Mouse (Mus musculus) MEL (cell line): ENCODE measurements around the gene Inpp5b. TPM values are rescaled to one million over a fixed set of nuclear protein-coding genes. Genes with fewer than 3 reads are reported as not detected.

Experiments
- DNase-seq: peaks from one replicate; pipeline ENCODE4 v3.0.0; 2011; ENCODE audit warnings: low read depth, low spot score
- H3K27ac ChIP-seq: 2 replicates; pipeline ENCODE4 v1.5.1; 2012; ENCODE audit warnings: low read depth, mild to moderate bottlenecking, control low read depth, low read length, moderate library complexity; ENCODE audit not compliant: control insufficient read depth
- H3K27me3 ChIP-seq, 2 experiments: fragments of 150-350 bp in 1 of 2; sonication (generic) in 1 of 2; 2 replicates each; pipeline ENCODE4 v1.6.1; 2012; ENCODE audit warnings: low read length in 2 of 2, mild to moderate bottlenecking in 2 of 2, improper control_type of control experiment in 1 of 2, moderate library complexity in 1 of 2; ENCODE audit not compliant: insufficient read depth in 2 of 2, control insufficient read depth in 1 of 2
- H3K36me3 ChIP-seq, 2 experiments: 2 replicates each; pipeline ENCODE4 v1.6.1; 2012 to 2014; ENCODE audit warnings: low read length in 2 of 2, improper control_type of control experiment in 1 of 2, inconsistent platforms in 1 of 2, mild to moderate bottlenecking in 1 of 2; ENCODE audit not compliant: insufficient read depth in 2 of 2, control insufficient read depth in 1 of 2
- H3K4me1 ChIP-seq, 2 experiments: fragments of 150-350 bp in 1 of 2; sonication (generic) in 1 of 2; 2 replicates each; pipeline ENCODE4 v1.6.1; 2012; ENCODE audit warnings: low read length in 2 of 2, improper control_type of control experiment in 1 of 2, mild to moderate bottlenecking in 1 of 2; ENCODE audit not compliant: insufficient read depth in 2 of 2, control insufficient read depth in 1 of 2
- H3K4me3 ChIP-seq, 2 experiments: fragments of 150-350 bp in 1 of 2; sonication (generic) in 1 of 2; 2 replicates each; pipeline ENCODE4 v1.5.1; 2012; ENCODE audit warnings: low read depth in 2 of 2, low read length in 2 of 2, mild to moderate bottlenecking in 2 of 2, moderate library complexity in 2 of 2, control low read depth in 1 of 2, improper control_type of control experiment in 1 of 2; ENCODE audit not compliant: control insufficient read depth in 1 of 2, insufficient read depth in 1 of 2
- H3K79me2 ChIP-seq: 2 replicates; pipeline ENCODE4 v1.6.1; 2012; ENCODE audit warnings: mild to moderate bottlenecking, low read length, moderate library complexity; ENCODE audit not compliant: control insufficient read depth, poor library complexity, insufficient read depth
- H3K9ac ChIP-seq: 2 replicates; pipeline ENCODE4 v1.6.1; 2012; ENCODE audit warnings: low read depth, mild to moderate bottlenecking, control low read depth, low read length, moderate library complexity; ENCODE audit not compliant: control insufficient read depth, poor library complexity, severe bottlenecking
- H3K9me3 ChIP-seq: fragments of 150-350 bp; sonication (generic); replicated peaks from 2 replicates; pipeline ENCODE4 v1.6.1; 2012; ENCODE audit warnings: mild to moderate bottlenecking, low read length, improper control_type of control experiment, moderate library complexity; ENCODE audit not compliant: insufficient read depth
- E2F4 ChIP-seq: IDR thresholded peaks from 2 replicates; pipeline ENCODE4 v1.6.1; 2011; ENCODE audit warnings: low read depth, low read length, improper control_type of control experiment, borderline replicate concordance
- ELF1 ChIP-seq: IDR thresholded peaks from 2 replicates; pipeline ENCODE4 v1.6.1; 2014; ENCODE audit warnings: low read depth, mild to moderate bottlenecking, inconsistent platforms, low read length, improper control_type of control experiment, moderate library complexity
- EP300 ChIP-seq, 2 experiments: IDR thresholded peaks; 2 replicates each; pipeline ENCODE4 v1.6.1; 2011; ENCODE audit warnings: improper control_type of control experiment in 2 of 2, low read length in 2 of 2, low read depth in 1 of 2, mild to moderate bottlenecking in 1 of 2
- ETS1 ChIP-seq: IDR thresholded peaks from 2 replicates; pipeline ENCODE4 v1.6.1; 2012; ENCODE audit warnings: low read depth, mild to moderate bottlenecking, inconsistent platforms, low read length, improper control_type of control experiment, moderate library complexity
- GABPA ChIP-seq: IDR thresholded peaks from 2 replicates; pipeline ENCODE4 v1.6.1; 2012; ENCODE audit warnings: low read depth, mild to moderate bottlenecking, inconsistent platforms, low read length, improper control_type of control experiment, moderate library complexity
- GATA1 ChIP-seq: IDR thresholded peaks from 2 replicates; pipeline ENCODE4 v1.6.1; 2011; ENCODE audit warnings: low read depth, low read length, improper control_type of control experiment
- HCFC1 ChIP-seq: IDR thresholded peaks from 2 replicates; pipeline ENCODE4 v1.6.1; 2012; ENCODE audit warnings: low read depth, mild to moderate bottlenecking, inconsistent platforms, low read length, improper control_type of control experiment, moderate library complexity
- MAFK ChIP-seq: IDR thresholded peaks from 2 replicates; pipeline ENCODE4 v1.6.1; 2011; ENCODE audit warnings: low read depth, mild to moderate bottlenecking, low read length, improper control_type of control experiment, borderline replicate concordance
- MAX ChIP-seq: IDR thresholded peaks from 2 replicates; pipeline ENCODE4 v1.6.1; 2011; ENCODE audit warnings: low read length, improper control_type of control experiment
- MAZ ChIP-seq: IDR thresholded peaks from 2 replicates; pipeline ENCODE4 v1.6.1; 2012; ENCODE audit warnings: low read depth, mild to moderate bottlenecking, inconsistent platforms, low read length, improper control_type of control experiment
- MXI1 ChIP-seq: IDR thresholded peaks from 2 replicates; pipeline ENCODE4 v1.6.1; 2011; ENCODE audit warnings: mild to moderate bottlenecking, low read depth, low read length, improper control_type of control experiment
- MYB ChIP-seq: IDR thresholded peaks from 2 replicates; pipeline ENCODE4 v1.6.1; 2011; ENCODE audit warnings: mild to moderate bottlenecking, low read depth, low read length, improper control_type of control experiment
- MYC ChIP-seq: IDR thresholded peaks from 2 replicates; pipeline ENCODE4 v1.6.1; 2011; ENCODE audit warnings: low read depth, mild to moderate bottlenecking, low read length, improper control_type of control experiment, moderate library complexity
- NELFE ChIP-seq: IDR thresholded peaks from 2 replicates; pipeline ENCODE4 v1.6.1; 2011; ENCODE audit warnings: low read depth, low read length, improper control_type of control experiment
- NRF1 ChIP-seq: IDR thresholded peaks from 2 replicates; pipeline ENCODE4 v1.6.1; 2014; ENCODE audit warnings: low read depth, mild to moderate bottlenecking, inconsistent platforms, low read length, improper control_type of control experiment, moderate library complexity; ENCODE audit not compliant: poor library complexity, insufficient read depth, severe bottlenecking
- POLR2A ChIP-seq, 2 experiments: IDR thresholded peaks; 2 replicates each; pipeline ENCODE4 v1.6.1; 2011 to 2012; ENCODE audit warnings: low read length in 2 of 2, mild to moderate bottlenecking in 2 of 2, control low read depth in 1 of 2, improper control_type of control experiment in 1 of 2, low read depth in 1 of 2, moderate library complexity in 1 of 2; ENCODE audit not compliant: control insufficient read depth in 1 of 2, insufficient read depth in 1 of 2, poor library complexity in 1 of 2
- POLR2AphosphoS5 ChIP-seq: IDR thresholded peaks from 2 replicates; pipeline ENCODE4 v1.6.1; 2012; ENCODE audit warnings: low read depth, borderline replicate concordance, mild to moderate bottlenecking, inconsistent platforms, low read length, moderate library complexity, mixed read lengths
- RAD21 ChIP-seq: IDR thresholded peaks from 2 replicates; pipeline ENCODE4 v1.6.1; 2011; ENCODE audit warnings: mild to moderate bottlenecking, low read depth, low read length, improper control_type of control experiment
- SIN3A ChIP-seq: IDR thresholded peaks from 2 replicates; pipeline ENCODE4 v1.6.1; 2012; ENCODE audit warnings: low read length, improper control_type of control experiment, inconsistent platforms
- SMC3 ChIP-seq: IDR thresholded peaks from 2 replicates; pipeline ENCODE4 v1.6.1; 2011; ENCODE audit warnings: low read depth, low read length, improper control_type of control experiment
- TBP ChIP-seq: IDR thresholded peaks from 2 replicates; pipeline ENCODE4 v1.8.0; 2011; ENCODE audit warnings: low read depth, low read length, improper control_type of control experiment
- USF1 ChIP-seq: IDR thresholded peaks from 2 replicates; pipeline ENCODE4 v1.6.1; 2014; ENCODE audit warnings: low read depth, mild to moderate bottlenecking, inconsistent platforms, low read length, improper control_type of control experiment, moderate library complexity
- USF2 ChIP-seq, 2 experiments: IDR thresholded peaks; 2 replicates each; pipeline ENCODE4 v1.6.1; 2011 to 2012; ENCODE audit warnings: improper control_type of control experiment in 2 of 2, low read length in 2 of 2, borderline replicate concordance in 1 of 2, inconsistent platforms in 1 of 2, low read depth in 1 of 2, mild to moderate bottlenecking in 1 of 2; ENCODE audit not compliant: insufficient read depth in 1 of 2
- ZMIZ1 ChIP-seq: IDR thresholded peaks from 2 replicates; pipeline ENCODE4 v1.6.1; 2012; ENCODE audit warnings: low read depth, mild to moderate bottlenecking, inconsistent platforms, low read length, improper control_type of control experiment, moderate library complexity
- ZNF384 ChIP-seq: IDR thresholded peaks from 2 replicates; pipeline ENCODE4 v1.6.1; 2012; ENCODE audit warnings: low read depth, mild to moderate bottlenecking, inconsistent platforms, low read length, improper control_type of control experiment
- polyA plus RNA-seq, 2 experiments: library from polyadenylated mRNA; stranded (reverse) in 1 of 2; unstranded in 1 of 2; fragments of >175 nt in 1 of 2; fragments of >200 nt in 1 of 2; gene quantifications; 2 replicates each; pipeline versions ENCODE4 v1.2.1 to v1.2.4; 2012; ENCODE audit warnings: low replicate concordance in 2 of 2, low read depth in 1 of 2; ENCODE audit not compliant: insufficient read length in 2 of 2, insufficient read depth in 1 of 2, missing spikeins in 1 of 2
- total RNA-seq: library from RNA; depleted of rRNA; stranded (reverse); fragments of 300-350 nt; gene quantifications from 2 replicates; pipeline ENCODE4 v1.2.3, GENCODE M21; 2012

Gene Inpp5b
- total and polyA plus RNA-seq, 3 experiments = 28.6 to 52.5 TPM; not detected in 1

DNA sequence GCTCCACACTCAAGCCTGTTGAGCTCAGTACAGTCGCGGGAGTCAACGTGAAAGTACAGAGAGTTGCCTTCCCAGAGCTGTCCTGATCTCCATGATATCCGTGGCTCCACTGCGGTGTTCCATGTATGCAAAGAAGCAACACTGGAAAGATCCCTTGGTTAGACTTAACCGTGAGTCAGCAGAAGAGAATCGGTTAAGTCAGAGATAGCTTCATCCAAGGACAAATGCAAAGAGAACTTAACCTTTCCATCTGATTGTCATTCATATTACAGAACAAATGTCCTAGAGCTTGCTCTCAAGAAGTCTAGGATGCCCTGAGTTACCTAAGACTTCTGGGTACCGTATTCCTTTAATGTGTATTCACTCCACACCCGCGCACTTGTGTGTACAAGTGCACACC is 91.1 kb downstream of the Inpp5b start:
- Histone ChIP-seq H3K9ac (no peak overlapping the region), H3K36me3 (peaks cover 0 to 8% of the 10 kb centered on the region in 2 experiments; a peak in 2 of 4 replicates), H3K9me3 (no peaks in the 10 kb centered on the region), H3K4me3 (no peak overlapping the region), H3K79me2 (no peaks in the 10 kb centered on the region), H3K27ac (no peak overlapping the region), H3K4me1 (no peaks in the 10 kb centered on the region), H3K27me3 (no peaks in the 10 kb centered on the region)
- no peak for DNase-seq
- TF ChIP-seq MYC (no peak), MAFK (no peak), MYB (no peak), SIN3A (no peak), SMC3 (no peak), ELF1 (no peak), USF1 (no peak), MAX (no peak), MXI1 (no peak), USF2 (IDR thresholded peaks at IDR 0.05; ENCODE audit: borderline replicate concordance in 1 of 2, insufficient read depth in 1 of 2, low read depth in 1 of 2, low read length in 2 of 2) (no peak), RAD21 (no peak)

DNA sequence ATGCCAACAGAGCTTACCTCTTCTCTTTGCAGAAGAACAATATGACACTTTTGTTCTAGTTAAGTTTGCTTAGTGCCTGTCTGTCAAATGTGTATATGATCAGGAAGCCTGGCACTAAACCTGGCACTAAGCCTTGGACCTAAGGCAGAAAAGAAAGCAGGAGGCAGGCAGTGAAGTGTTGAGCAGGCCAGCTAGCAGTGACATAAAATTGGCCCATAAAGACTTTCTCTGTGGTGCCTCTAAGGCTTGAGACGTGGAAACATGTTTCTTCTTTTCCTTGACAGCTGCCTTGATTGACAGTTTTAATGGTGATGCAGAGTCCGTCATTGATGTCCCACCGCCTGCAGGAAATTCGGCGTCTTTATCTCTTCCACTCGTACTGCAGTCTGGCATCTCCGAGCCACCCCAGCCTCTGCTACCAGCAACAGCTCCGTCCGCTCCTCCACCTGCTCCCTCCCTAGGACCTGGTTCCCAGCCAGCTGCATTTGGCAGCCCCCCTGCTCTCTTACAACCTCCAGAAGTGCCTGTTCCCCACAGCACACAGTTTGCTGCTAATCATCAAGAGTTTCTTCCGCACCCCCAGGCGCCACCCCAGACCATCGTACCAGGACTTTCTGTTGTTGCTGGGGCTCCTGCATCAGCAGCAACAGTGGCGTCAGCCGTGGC is 96.5 kb downstream of the Inpp5b start:
- no peak for DNase-seq
- H3K36me3 ChIP-seq = peaks cover 0 to 3% of the 10 kb centered on the region in 2 experiments; a peak in 1 of 4 replicates
- no peak overlapping the region for H3K27ac ChIP-seq
- no peak overlapping the region for H3K4me3 ChIP-seq
- H3K9me3 ChIP-seq = no peaks in the 10 kb centered on the region
- TF ChIP-seq ELF1 = no peak
- TF ChIP-seq POLR2A (IDR thresholded peaks at IDR 0.05; ENCODE audit: control insufficient read depth in 1 of 2, insufficient read depth in 1 of 2, low read depth in 1 of 2, low read length in 2 of 2, poor library complexity in 1 of 2) = no peak
- no peak for TF ChIP-seq TBP
- TF ChIP-seq ETS1 = no peak
- no peak for TF ChIP-seq GABPA
- TF ChIP-seq EP300 (IDR thresholded peaks at IDR 0.05; ENCODE audit: low read depth in 1 of 2, low read length in 2 of 2) = no peak
- no peak for TF ChIP-seq POLR2AphosphoS5
- TF ChIP-seq HCFC1 = no peak
- no peak for TF ChIP-seq ZMIZ1
- TF ChIP-seq RAD21 = no peak
- no peak for TF ChIP-seq NELFE
- no peak for TF ChIP-seq MAZ
- TF ChIP-seq ZNF384 = no peak
- TF ChIP-seq NRF1 = no peak
- no peak for TF ChIP-seq MXI1
- no peak for TF ChIP-seq GATA1
- no peak for TF ChIP-seq E2F4
- H3K9ac ChIP-seq = no peak overlapping the region
- H3K79me2 ChIP-seq = no peaks in the 10 kb centered on the region
- no peaks in the 10 kb centered on the region for H3K4me1 ChIP-seq
- no peaks in the 10 kb centered on the region for H3K27me3 ChIP-seq
